ENCODE assay signal across 8 mouse cellular contexts in genomic region chr8:9975276-9975675, GRCm38 (mm10). TPM values are rescaled to one million over a fixed set of nuclear protein-coding genes. Genes with fewer than 3 reads are reported as not detected.
DNase-seq lines count a peak whose midpoint lies in the region; ATAC-seq and TF ChIP-seq lines count a peak whose summit lies in the region.

No protein-coding gene starts in this region.

- ATAC-seq in embryonic facial prominence, embryonic 15.5 days (ENCODE audit: insufficient number of reproducible peaks, low FRiP score, low TSS enrichment, low read depth), result no peak
- ATAC-seq in limb, embryonic 13.5 days (ENCODE audit: low FRiP score, low read depth), result no peak
- ATAC-seq in stomach, embryonic 16.5 days (ENCODE audit: insufficient read depth, low FRiP score), result no peak

- H3K4me3 ChIP-seq in left cerebral cortex, adult 2 months, result peak overlapping the region; percentile 55
- peak overlapping the region; percentile 63 for H3K4me3 ChIP-seq in embryonic facial prominence, embryonic 15.5 days (replicated peaks)
- peak overlapping the region; percentile 78 for H3K4me3 ChIP-seq in limb, embryonic 13.5 days
- H3K4me3 ChIP-seq in stomach, embryonic 16.5 days (replicated peaks; ENCODE audit: low read length), result peak overlapping the region; percentile 82

- 35% methylated on average over 5 of the region's 5 CpGs for WGBS in embryonic facial prominence, embryonic 15.5 days
- 48% methylated on average over 5 of the region's 5 CpGs for WGBS in limb, embryonic 13.5 days
- 29% methylated on average over 5 of the region's 5 CpGs for WGBS in stomach, embryonic 16.5 days

- no peaks in the 10 kb centered on the region for H3K27me3 ChIP-seq in embryonic facial prominence, embryonic 15.5 days
- H3K27me3 ChIP-seq in limb, embryonic 13.5 days, result no peaks in the 10 kb centered on the region
- H3K27me3 ChIP-seq in stomach, embryonic 16.5 days (ENCODE audit: control insufficient read depth, insufficient read depth, low read length), result no peaks in the 10 kb centered on the region

- no peaks in the 10 kb centered on the region for H3K9me3 ChIP-seq in embryonic facial prominence, embryonic 15.5 days (replicated peaks)
- no peaks in the 10 kb centered on the region for H3K9me3 ChIP-seq in limb, embryonic 13.5 days
- no peaks in the 10 kb centered on the region for H3K9me3 ChIP-seq in stomach, embryonic 16.5 days (replicated peaks; ENCODE audit: control insufficient read depth, low read length)

- TF ChIP-seq CTCF in left cerebral cortex, adult 2 months (IDR thresholded peaks at IDR 0.05), result no peak

- intact Hi-C loops in left cerebral cortex, adult 2 months (cut with DNase I), result loop anchor here (5.0 to 10.0 kb wide), 4 partner anchors 72 to 1580 kb away; partner anchors contain the start of genes Cars2 and Ing1

- no peak overlapping the region for H3K9ac ChIP-seq in embryonic facial prominence, embryonic 15.5 days
- peak overlapping the region; percentile 72; the same call in 1 of the 2 replicates for H3K9ac ChIP-seq in limb, embryonic 13.5 days
- H3K9ac ChIP-seq in stomach, embryonic 16.5 days (ENCODE audit: low read length), result peak overlapping the region; percentile 23; the same call in 1 of the 2 replicates

- no peak for DNase-seq in left cerebral cortex, adult 2 months (ENCODE audit: extremely low spot score in 1 of 2, low spot score in 2 of 2)
- no peak for DNase-seq in left cerebral cortex, adult 8-10 months (ENCODE audit: low spot score in 2 of 2)
- DNase-seq in cerebellum, adult 11 months, result no peak
- DNase-seq in cerebellum, adult 9-10 months, result no peak
- no peak for DNase-seq in T-cell, adult 2 months (ENCODE audit: low spot score)

- H3K4me1 ChIP-seq in embryonic facial prominence, embryonic 15.5 days, result peaks cover 27% of the 10 kb centered on the region
- peaks cover 31% of the 10 kb centered on the region for H3K4me1 ChIP-seq in limb, embryonic 13.5 days
- H3K4me1 ChIP-seq in stomach, embryonic 16.5 days (ENCODE audit: control insufficient read depth, insufficient read depth, low read length), result peaks cover 24% of the 10 kb centered on the region

- H3K36me3 ChIP-seq in embryonic facial prominence, embryonic 15.5 days, result peaks cover 23% of the 10 kb centered on the region
- H3K36me3 ChIP-seq in limb, embryonic 13.5 days, result peaks cover 29% of the 10 kb centered on the region
- no peaks in the 10 kb centered on the region for H3K36me3 ChIP-seq in stomach, embryonic 16.5 days (ENCODE audit: control insufficient read depth, insufficient read depth, low read length)

- no peak overlapping the region for H3K27ac ChIP-seq in left cerebral cortex, adult 2 months
- H3K27ac ChIP-seq in embryonic facial prominence, embryonic 15.5 days (replicated peaks), result no peak overlapping the region
- no peak overlapping the region for H3K27ac ChIP-seq in limb, embryonic 13.5 days
- H3K27ac ChIP-seq in stomach, embryonic 16.5 days (ENCODE audit: low read length), result no peak overlapping the region

- peak overlapping the region; percentile 62 for H3K4me2 ChIP-seq in embryonic facial prominence, embryonic 15.5 days (replicated peaks)
- H3K4me2 ChIP-seq in limb, embryonic 13.5 days (replicated peaks), result peak overlapping the region; percentile 76
- peak overlapping the region; percentile 85 for H3K4me2 ChIP-seq in stomach, embryonic 16.5 days (ENCODE audit: low read depth, low read length)

RNA-seq across cellular contexts. Expression of gene Lig4, which starts 2.2 kb away (rescaled TPM):
- total RNA-seq in left cerebral cortex, adult 2 months (2021), result 10 to 100 TPM; 10.4 to 10.8 TPM
- total RNA-seq in left cerebral cortex, adult 8-10 months (2022), result 10 to 100 TPM; 10.6 to 12.6 (median 10.7) TPM
- 4.0 and 4.2 TPM in 2 replicates for polyA plus RNA-seq in embryonic facial prominence, embryonic 15.5 days (2015; fragmentation: Nextera tagmentation; extraction: Ambion mirVana)
- 6.5 and 6.9 TPM in 2 replicates for polyA plus RNA-seq in limb, embryonic 13.5 days (2015; fragmentation: Nextera tagmentation; extraction: Ambion mirVana)
- 4.3 and 4.9 TPM in 2 replicates for polyA plus RNA-seq in stomach, embryonic 16.5 days (2015; fragmentation: Nextera tagmentation; extraction: Ambion mirVana)

RNA-seq across cellular contexts. Expression of gene Abhd13, which starts 2.2 kb away (rescaled TPM):
- 10 to 100 TPM; 27.6 to 29.6 TPM for total RNA-seq in left cerebral cortex, adult 2 months (2021)
- 10 to 100 TPM; 24.8 to 27.8 (median 25.4) TPM for total RNA-seq in left cerebral cortex, adult 8-10 months (2022)
- 16.1 and 16.5 TPM in 2 replicates for polyA plus RNA-seq in embryonic facial prominence, embryonic 15.5 days (2015; fragmentation: Nextera tagmentation; extraction: Ambion mirVana)
- 16.2 and 17.2 TPM in 2 replicates for polyA plus RNA-seq in limb, embryonic 13.5 days (2015; fragmentation: Nextera tagmentation; extraction: Ambion mirVana)
- polyA plus RNA-seq in stomach, embryonic 16.5 days (2015; fragmentation: Nextera tagmentation; extraction: Ambion mirVana), result 15.8 and 16.1 TPM in 2 replicates

RNA-seq across cellular contexts. Expression of gene Tnfsf13b, which starts 31.0 kb away (rescaled TPM):
- total RNA-seq in left cerebral cortex, adult 2 months (2021), result 1 to 10 TPM; 2.0 to 3.4 TPM
- total RNA-seq in left cerebral cortex, adult 8-10 months (2022), result 1 to 10 TPM; 2.0 to 5.6 (median 3.6) TPM
- 0.22 TPM in 1 of 2 replicates, not detected in the other for polyA plus RNA-seq in embryonic facial prominence, embryonic 15.5 days (2015; fragmentation: Nextera tagmentation; extraction: Ambion mirVana)
- 2.3 and 2.9 TPM in 2 replicates for polyA plus RNA-seq in limb, embryonic 13.5 days (2015; fragmentation: Nextera tagmentation; extraction: Ambion mirVana)
- 0.26 and 0.28 TPM in 2 replicates for polyA plus RNA-seq in stomach, embryonic 16.5 days (2015; fragmentation: Nextera tagmentation; extraction: Ambion mirVana)
